Mouse (Mus musculus): ENCODE measurements around the gene D430041D05Rik.
A peak's percentile ranks its signal among the peaks of the same experiment; 100 is the strongest.

Gene D430041D05Rik

DNA sequence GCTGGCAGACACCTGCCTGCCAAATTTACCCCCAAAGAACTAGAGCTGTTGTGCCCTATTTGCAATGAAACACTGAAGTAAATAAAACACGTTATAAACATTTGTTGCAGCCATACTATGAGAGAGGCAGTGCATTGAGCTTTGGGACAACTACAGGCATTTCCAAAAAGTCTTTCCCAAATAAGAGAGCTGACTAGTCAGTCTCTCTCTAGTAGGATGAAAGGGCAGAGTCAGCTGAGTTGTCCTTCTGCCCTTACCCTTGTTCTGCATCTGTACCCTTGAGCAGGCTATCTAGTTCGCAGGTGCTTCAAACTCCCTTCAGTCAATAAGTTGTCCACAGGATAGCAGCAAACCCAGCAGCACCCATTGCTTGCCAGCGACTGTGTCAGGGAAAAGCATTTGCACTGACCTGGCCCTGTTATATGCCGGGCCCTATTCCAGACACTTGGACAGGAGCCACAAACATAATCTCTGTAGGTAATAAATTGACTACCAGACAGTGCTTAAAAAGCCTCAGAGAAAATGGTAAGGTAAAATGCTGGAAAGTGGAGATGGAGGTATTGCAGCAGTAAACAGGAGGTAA is at the start of gene D430041D05Rik:
TSS of gene D430041D05Rik (minus strand) at position 51 of the 583 bp plus-strand sequence.
- DNase-seq (ENCODE audit: low spot score): no peak

DNA sequence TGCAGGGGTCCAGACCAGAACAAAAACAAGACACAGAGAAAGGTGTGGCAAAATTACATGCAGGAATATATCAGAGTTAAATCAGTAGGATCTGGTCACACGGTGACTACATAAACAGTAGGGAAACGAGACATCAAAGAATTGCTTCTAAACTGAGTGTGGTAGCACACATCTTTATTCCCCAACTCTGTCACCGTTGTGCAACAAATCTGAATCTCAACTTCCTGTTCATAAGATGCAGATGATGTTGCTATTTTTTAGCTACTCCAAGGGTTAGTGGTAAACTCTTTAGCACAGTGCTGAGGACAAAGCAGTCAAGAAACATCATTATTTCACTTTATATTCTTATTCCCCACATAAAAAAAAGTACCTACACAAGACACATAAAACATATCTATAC is 49.2 kb upstream of the D430041D05Rik start:
- no peak for DNase-seq (ENCODE audit: low spot score)

DNA sequence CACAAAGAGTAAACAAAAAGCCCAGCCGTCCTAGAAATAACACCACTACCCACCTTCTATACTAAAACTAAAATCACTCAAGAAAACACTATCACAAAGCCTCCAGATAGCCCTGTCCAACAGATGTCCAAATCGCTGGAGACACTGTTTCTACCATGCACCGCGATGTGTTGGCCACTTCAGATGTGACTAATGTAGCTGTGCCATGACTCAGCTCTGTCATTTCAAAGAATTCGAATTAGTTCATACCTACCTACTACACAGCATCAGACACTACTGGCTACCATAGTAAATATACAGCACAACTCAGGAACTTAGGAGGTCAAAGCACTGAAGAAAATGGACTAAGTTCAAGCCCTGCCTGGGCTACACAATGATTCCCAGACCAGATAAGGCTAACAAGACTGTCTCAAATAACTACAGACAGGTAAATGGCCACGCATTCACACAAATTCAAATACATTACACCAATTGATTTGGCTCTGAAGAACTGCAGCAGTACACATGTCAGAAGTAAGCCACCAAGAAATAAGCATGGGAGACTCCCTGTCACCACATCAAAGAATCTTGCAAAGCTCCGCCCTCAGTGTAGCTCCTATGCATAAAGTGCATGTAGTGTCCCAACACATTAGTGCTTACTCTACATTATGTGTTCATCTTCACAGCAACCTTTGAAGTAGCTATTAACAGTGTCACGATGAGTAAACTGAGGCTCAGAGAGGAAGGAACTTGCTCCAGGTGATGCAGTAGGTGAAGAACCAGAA is 47.9 kb upstream of the D430041D05Rik start:
- no peak for DNase-seq (ENCODE audit: low spot score)

DNA sequence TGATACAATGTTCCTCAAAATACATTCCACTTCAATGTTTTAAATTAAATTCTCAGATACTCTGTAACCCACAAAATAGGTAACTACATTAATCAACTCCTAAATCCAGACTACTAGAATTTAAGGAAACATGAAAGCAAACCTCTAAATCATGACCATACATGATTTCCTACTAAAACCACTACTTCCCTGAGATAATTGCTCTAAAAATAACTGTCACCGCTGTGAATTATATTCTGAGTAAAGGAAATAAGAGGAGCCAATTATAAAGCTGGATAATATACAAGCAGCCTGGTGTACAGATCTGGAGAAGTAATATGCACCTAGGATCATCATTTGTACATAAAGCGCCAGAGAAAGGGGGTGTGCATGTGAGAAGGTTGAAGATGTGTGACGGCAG is 46.3 kb upstream of the D430041D05Rik start:
- DNase-seq (ENCODE audit: low spot score): no peak

DNA sequence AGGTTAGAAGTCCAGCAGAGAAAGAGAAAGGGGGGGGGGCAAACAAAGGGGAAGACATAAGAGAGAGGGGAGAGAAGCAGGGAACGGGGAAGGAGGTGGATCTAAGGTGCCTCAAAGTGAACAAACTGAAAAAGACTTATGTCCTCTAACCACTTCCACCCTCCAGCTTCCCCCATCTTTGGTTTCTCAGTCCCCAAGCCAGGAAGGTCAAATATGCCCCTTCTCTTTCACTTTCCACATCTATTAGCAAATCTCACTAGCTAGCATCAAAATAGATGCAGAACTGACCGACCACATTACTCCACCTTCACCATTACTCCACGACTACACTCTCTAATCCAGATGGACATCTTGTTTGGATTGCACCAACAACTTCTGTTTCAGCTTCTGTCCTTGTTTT is 39.9 kb upstream of the D430041D05Rik start:
- peak; percentile 13 for DNase-seq (ENCODE audit: low spot score)

DNA sequence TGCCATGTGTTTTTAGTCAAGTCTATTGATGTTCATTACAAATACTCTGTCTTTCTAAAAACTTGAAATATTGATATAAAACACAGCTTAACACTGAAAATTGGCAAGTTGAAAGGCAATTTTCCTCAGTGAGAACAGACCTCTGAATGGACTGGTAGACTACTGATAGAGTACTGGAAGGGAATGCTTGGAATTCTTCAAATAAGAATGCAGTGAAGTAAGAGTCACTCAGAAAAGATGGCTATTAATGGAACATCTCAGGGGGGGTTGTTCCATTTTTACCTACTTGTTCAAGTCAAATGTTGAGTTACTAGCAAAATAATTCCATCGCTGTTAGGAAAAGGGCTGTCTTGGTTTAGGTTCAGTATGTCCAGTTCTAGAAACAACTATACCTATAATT is 38.4 kb upstream of the D430041D05Rik start:
- DNase-seq (ENCODE audit: low spot score): no peak

DNA sequence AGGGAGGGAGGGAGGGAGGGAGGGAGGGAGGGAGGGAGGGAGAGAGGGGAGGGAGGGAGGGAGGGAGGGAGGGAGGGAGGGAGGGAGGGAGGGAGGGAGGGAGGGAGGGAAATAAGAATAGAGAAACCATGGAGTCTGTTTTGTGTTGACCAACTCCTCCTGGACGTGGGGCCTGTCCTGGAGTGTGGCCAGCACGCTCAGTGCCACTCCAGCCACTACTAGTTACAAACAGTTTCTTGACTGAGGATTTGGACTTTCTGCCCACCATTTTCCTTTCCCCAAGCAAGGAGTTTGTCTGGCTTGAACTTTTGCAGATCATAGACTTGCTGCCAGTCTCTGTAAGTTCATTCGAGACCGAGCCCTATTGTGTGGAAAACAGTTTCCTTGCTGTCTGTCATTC is 37.4 kb upstream of the D430041D05Rik start:
- DNase-seq (ENCODE audit: low spot score): no peak

DNA sequence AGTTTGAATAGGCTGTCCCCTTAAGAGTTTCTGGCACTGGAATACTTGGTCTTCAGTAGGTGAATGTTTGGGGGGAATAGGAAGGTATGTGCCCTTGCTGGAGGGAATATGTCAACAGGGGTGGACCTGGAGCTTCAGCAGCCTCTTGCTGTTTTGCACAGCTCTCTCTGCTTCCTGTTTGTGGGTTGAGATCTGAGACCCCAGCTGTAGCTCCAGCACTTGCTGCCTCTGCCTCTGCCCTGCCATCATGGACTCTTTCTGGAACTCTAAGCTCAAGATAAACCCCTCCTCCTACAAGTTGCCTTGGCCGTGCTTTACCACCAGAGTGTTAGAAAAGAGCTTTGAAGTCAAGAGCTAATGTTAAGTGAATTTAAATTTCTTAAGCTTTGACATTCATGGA is 35.2 kb upstream of the D430041D05Rik start:
- DNase-seq (ENCODE audit: low spot score): no peak

DNA sequence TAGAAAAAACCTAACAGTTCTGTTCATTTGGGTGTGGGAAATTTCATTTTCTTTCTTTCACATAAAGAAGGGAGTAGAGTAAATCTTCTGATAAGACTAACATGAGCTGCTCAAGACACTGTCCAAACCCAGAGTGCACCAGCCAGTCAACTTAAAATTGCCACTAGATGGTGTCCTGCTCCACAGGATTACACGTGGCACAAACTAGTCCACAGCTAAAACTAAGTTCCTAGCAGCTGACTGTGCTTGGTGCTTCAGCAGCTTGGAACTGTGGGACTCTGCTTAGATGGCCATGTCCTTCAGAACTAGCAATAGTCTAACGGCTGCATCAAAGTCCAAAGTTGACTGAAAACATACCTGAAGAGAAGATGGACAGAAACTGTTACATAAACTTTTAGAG is 34.0 kb upstream of the D430041D05Rik start:
- peak; percentile 45 for DNase-seq (ENCODE audit: low spot score)

DNA sequence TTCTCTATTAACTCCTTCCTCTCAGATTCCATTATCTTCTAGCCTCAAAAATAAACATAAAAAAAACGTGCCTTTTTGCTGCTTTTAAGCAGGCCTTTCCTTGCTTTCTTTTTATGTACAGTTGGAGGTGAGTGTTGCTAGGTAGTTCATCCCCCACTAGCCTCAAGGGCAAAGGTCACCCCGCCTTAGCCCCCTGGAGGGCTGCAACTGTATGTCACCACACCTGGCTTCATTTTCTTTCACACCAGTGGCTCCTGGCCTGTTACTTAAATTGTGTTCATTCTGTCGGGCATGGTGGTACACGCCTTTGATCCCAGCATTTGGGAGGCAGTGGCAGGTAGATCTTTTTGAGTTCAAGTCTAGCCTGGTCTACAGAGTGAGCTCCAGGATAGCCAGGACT is 31.5 kb upstream of the D430041D05Rik start:
- DNase-seq (ENCODE audit: low spot score): no peak

DNA sequence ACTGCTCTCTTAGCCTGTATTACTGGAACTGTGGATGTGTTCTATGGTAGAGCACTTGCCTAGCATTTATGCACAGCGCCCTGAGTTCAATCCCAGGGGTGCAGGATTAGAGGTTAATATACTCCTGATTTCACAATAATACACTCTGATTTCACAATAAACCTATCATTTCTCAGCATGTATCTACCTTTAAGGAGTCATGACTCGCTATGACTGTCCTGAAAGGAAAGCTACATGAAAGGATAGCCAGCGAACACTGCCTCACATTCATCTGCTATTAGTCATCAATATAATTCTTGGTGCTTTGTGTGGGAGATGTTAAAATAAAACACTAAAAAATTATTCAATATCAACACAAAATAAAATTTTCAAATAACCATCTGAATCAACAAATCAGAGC is 25.4 kb upstream of the D430041D05Rik start:
- no peak for DNase-seq (ENCODE audit: low spot score)

DNA sequence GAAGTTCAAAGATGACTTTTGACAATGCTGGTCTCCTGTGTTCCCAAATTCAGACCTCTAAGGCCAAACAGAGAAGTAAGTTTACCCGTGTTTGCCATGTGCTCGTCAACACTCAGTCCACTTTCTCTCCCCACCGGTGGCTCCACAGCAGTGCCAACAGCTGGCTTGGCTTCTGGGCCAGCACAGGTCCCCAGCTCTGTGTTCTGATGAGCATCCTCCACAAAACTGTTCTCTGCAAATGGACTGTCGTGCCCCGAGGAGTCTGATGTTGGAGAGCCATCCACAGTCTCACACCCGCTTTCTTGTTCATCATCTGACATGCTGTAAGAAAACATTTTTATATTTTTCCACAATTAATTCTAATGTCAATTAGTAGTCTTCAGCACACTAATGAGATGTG is 20.3 kb upstream of the D430041D05Rik start:
- DNase-seq (ENCODE audit: low spot score): no peak

DNA sequence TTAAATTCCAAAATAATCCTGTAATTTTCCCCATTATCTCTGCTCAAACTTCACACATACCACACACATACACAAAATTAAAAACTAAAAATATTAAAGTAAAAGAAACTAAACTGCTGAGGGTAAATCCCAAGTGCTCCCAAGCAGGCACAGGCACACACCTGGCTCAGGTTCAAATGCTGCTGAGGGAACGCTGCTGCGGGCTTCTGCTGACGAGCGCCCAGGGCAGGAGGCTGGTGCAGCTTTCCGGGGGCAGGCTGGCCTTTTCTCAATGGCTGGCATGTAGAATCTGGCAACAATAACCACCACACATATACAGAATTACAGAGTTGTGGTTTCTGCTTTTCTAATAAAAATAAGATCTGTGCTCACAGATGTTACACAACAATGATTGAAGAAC is 19.8 kb upstream of the D430041D05Rik start:
- DNase-seq (ENCODE audit: low spot score): no peak

DNA sequence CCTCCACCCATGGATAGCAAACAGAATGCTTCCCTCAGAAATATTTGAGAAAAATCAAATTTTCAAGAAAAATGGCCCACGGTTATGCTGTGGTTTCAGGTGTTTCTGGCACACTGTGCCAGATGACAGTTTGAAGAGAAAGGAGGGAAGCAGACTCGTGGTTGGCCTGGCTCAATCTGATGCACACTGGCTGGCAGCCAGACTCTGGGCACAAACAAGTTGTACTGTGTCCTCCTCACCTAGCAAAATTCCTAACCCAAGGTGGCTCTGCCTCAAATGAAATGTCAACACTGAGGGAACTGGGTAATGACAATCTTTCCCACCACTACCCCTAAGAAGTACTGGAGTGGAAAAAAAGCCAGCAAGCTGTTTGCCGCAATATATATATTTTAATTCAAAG is 15.3 kb upstream of the D430041D05Rik start:
- no peak for DNase-seq (ENCODE audit: low spot score)

DNA sequence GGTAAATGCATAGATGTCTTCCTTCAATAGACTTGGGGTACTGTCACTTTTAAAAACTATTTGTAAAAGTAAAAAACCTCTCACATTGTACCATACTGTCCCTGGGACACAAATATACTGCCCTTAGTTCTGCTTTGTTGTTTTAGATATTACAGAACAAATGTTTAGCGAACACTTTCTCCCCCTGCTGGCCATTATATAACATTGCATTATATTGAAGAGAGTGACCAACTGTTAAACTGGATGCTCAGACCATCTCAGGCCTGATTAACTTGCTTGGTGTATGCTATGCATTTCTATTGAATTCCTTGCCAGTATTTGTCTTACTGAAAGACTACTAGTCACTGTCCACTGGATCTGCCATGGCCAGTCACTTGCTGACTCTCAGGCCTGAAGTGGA is 11.4 kb upstream of the D430041D05Rik start:
- DNase-seq (ENCODE audit: low spot score): no peak

DNA sequence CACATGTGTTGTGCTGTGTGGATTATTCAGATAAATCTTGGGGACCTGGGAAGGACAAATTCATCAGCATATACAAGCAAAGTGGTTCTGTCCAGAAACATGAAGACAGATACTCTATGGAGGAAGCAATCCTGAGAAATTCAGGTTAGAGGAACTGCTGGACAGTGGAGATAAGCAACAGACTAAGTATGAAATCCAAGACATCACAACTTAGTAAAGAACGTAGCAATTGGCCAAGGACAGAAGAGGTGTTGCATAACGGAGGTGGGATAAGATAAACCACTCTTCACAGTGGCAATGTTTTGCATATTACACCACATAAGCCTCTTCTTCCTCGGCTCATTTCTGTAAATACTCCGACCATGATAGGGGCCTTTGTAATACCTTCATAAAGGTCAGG is 10.0 kb upstream of the D430041D05Rik start:
- no peak for DNase-seq (ENCODE audit: low spot score)

DNA sequence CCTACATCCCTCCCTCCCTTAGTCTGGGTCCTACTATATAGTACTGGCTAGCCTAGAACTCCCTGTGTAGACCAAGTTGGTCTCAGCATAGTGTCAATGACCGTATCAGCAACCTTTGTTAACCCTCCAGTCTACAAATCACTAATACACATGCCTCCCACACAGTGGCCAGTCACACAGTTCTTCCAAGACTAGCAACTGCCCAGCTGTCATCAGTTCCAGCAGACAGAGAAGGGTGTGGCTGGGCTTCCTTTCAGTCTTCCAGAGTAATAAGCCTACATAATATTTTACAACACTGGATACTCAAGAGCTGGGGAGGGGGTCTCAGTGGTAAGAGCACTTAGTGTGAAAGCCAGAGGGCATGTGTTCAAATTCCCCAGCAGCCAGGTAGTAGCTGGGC is 9.2 kb upstream of the D430041D05Rik start:
- no peak for DNase-seq (ENCODE audit: low spot score)

DNA sequence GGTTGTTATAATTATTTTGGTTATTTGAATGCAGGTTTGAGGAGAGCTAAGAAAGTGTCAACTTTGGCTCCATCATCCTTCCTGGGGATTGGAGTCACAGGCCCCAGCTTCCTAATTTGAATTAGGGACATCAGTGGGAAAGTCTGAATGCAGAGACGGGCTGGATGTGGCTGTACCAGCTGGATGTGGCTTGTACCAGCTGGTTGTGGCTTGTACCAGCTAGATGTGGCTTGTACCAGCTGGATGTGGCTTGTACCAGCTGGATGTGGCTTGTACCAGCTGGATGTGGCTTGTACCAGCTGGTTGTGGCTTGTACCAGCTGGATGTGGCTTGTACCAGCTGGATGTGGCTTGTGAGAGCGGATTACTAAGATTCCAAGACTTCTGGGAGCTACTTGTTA is 8.6 kb upstream of the D430041D05Rik start:
- DNase-seq (ENCODE audit: low spot score): no peak

DNA sequence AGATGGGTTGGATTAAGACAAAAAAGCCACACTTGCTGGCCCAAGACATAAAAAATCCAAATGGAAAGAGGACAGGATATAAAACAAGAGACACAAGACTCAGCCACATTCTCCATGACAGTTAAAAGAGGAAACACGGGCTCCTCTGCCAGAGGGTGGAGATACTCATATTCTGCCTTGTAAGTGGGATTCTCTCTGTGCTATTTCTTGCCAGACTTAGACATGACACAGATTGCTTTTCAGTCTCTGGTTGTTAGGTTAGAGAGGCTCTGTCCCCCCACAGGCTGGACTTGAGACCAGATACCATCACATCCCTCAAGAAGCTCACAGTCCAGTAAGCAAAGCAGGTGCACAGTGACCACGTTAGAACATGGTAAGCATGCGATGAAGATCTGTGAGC is 2.2 kb upstream of the D430041D05Rik start:
- no peak for DNase-seq (ENCODE audit: low spot score)

DNA sequence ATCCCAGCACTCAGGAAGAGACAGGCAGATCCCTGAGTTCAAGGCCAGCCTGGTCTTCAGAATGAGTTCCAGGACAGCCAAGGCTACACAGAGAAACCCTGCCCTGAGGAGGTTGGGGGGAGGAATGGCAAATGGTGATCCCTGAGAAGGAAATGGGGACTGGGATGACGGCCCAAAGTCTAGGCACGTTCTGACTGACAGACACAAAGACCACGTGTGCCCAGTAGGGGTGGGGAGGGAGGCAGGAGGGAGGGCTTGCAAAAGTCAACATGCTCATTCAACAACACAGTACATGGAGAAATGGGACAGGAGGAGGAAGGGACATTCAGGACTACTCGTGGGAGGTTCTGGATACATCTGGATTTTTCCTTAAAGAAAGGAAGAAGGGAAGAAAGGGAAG is 1.7 kb upstream of the D430041D05Rik start:
- no peak for DNase-seq (ENCODE audit: low spot score)

DNA sequence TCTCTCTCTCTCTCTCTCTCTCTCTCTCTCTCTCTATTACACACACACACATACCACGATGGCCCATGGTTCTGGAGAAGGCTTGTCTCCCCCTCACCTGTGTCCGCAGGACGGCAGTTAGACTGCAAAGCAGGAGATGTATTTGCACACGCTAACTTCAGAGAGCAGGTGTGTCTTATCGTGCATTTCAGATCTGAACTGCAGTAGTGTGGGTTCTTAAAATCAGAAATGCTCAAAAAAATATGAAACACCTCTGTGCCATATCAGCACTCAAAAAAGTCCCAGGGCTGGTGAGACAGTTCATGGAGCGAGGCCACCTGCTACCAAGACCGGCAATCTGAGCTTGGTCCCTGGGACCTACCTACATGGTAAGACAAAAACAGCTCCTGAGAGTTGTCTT is 993 bp upstream of the D430041D05Rik start:
- DNase-seq (ENCODE audit: low spot score): no peak

DNA sequence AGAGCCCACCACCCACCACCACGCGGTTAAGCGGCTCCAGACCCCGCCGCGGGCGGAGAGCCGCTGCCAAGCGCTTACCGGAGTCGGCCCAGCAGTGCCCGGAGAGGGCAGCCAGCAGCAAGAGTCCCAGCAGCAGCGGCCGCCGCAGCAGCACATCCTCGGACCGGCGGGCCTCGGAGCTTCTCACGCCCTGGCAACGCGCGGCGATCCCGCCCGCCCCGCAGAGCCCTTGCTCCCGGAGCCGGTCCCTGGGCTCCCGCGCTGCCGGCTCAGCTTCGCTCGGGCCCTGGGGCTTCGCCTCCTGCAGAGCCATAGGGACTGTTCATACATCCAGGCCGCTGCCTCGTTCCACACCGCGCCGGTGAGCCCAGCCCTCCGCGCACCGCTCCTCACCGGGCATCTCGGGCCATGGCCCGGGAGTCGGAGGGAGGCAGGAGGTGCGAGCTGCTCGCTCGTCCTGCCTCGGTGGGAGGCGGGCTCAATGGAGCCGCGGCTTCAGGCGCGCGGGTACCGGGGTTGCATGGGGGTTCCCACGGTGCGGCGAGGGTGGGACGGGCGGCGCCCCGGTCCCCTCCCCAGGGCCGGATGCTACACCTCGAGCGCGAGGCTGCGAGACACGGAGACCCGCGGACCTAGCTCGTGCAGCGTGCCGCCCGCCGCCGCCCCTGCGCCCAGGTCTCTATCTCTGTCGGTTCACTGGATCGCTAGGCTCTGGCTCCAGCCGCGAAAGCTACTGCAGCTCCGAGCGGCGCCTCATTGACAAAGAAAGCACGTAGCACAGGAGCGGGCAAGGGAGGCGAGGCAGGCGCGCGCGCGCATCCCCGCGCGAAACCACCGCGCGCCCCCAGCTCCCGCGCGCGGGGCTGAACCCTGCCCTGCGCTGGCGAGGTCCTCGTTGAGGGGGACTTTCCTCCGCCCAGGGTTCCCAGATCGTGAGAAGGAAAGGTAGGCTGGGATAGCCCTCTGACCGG is 677 bp downstream of the D430041D05Rik start:
- DNase-seq (ENCODE audit: low spot score): peak; percentile 34

DNA sequence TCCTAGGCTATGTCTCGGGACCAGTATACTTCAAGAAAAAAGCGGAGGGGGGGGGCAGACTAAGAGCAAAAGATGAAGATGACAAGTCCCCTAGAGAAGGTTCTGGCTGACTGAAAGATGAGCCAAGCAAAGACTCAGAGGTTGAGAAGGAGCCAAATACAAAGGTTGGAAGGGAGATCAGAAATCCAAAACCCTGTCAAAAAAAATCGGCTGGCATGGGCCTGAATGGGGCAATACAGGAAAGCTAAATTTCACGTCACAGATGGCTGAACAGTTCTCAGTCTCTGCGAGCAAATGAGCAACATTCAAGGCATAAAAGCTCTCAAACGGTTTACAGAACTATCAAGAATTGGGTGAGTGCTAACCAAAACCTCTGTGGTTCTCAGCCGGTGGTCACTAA is 2.5 kb downstream of the D430041D05Rik start:
- DNase-seq (ENCODE audit: low spot score): no peak
